In the genomic region with DNA sequence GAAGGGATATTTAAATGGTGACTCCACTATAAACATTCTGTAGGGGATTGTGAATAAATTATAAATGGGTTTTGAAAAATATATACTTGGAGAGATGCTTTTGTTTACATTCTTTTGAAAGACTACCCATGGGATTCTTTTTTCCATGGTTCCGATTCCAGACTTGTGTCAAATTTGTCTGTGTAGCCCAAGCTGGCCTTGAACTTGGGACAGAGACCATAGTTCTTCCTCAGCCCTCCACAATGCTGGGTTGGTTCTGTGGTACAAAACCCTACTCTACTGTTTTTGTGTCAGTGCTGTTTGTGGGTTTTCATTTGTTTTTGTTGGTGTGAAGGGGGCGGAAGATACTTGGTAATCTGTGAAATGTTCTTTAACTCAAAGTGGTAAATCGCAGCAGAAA, we compare ENCODE assay signal across 8 mouse cellular contexts. TPM values are rescaled to one million over a fixed set of nuclear protein-coding genes. Genes with fewer than 3 reads are reported as not detected.
DNase-seq lines count a peak whose midpoint lies in the region; ATAC-seq and TF ChIP-seq lines count a peak whose summit lies in the region.

No protein-coding gene starts in this region.

- H3K36me3 ChIP-seq in heart, embryonic 11.5 days (ENCODE audit: control insufficient read depth, insufficient read depth, low read length), result no peaks in the 10 kb centered on the region
- peaks cover 0 to 3% of the 10 kb centered on the region in 2 experiments for H3K36me3 ChIP-seq in CH12.LX (replicated peaks in 1 of 2; ENCODE audit: control insufficient read depth in 1 of 2, insufficient read depth in 1 of 2, low read length in 1 of 2)
- no peaks in the 10 kb centered on the region for H3K36me3 ChIP-seq in forebrain, embryonic 14.5 days (ENCODE audit: control insufficient read depth, insufficient read depth, low read length)
- H3K36me3 ChIP-seq in liver, embryonic 15.5 days (replicated peaks), result peaks cover 11% of the 10 kb centered on the region

- H3K4me2 ChIP-seq in heart, embryonic 11.5 days, result peak overlapping the region; percentile 78
- H3K4me2 ChIP-seq in CH12.LX (ENCODE audit: insufficient read depth, low read depth, poor library complexity, severe bottlenecking), result peak overlapping the region; percentile 100
- peak overlapping the region; percentile 64 for H3K4me2 ChIP-seq in forebrain, embryonic 14.5 days (ENCODE audit: low read length)
- peak overlapping the region; percentile 92 for H3K4me2 ChIP-seq in liver, embryonic 15.5 days

- no peaks in the 10 kb centered on the region for H3K9me3 ChIP-seq in heart, embryonic 11.5 days (replicated peaks; ENCODE audit: control insufficient read depth, low read length)
- no peaks in the 10 kb centered on the region for H3K9me3 ChIP-seq in CH12.LX (replicated peaks; ENCODE audit: low read length)
- no peaks in the 10 kb centered on the region for H3K9me3 ChIP-seq in forebrain, embryonic 14.5 days (replicated peaks; ENCODE audit: control insufficient read depth, low read length)
- no peaks in the 10 kb centered on the region for H3K9me3 ChIP-seq in liver, embryonic 15.5 days (replicated peaks)

- no peak for ATAC-seq in heart, embryonic 11.5 days (replicated peaks; ENCODE audit: insufficient number of reproducible peaks, low FRiP score, low TSS enrichment)
- ATAC-seq in forebrain, embryonic 14.5 days, result no peak
- ATAC-seq in liver, embryonic 15.5 days (ENCODE audit: insufficient read depth), result no peak
- no peak for ATAC-seq in granulocyte monocyte progenitor cell, adult 5-6 weeks (replicated peaks; ENCODE audit: poor library complexity, severe bottlenecking)

- TF ChIP-seq RAD21 in CH12.LX (IDR thresholded peaks at IDR 0.05; ENCODE audit: low read depth, low read length), result no peak

- dilution Hi-C loops in CH12.LX (cut with MboI; ENCODE audit: extremely low pct_ligation_motif_present, extremely low pct_unique_long_range_greater_than_20kb, low sequenced_read_pairs), result no loop called here

- no peak overlapping the region for H3K27ac ChIP-seq in heart, embryonic 11.5 days (ENCODE audit: low read depth, low read length)
- no peak overlapping the region for H3K27ac ChIP-seq in CH12.LX (ENCODE audit: insufficient read depth, low read depth)
- H3K27ac ChIP-seq in forebrain, embryonic 14.5 days (ENCODE audit: low read depth, low read length), result no peak overlapping the region
- peak overlapping the region; percentile 98 for H3K27ac ChIP-seq in liver, embryonic 15.5 days (replicated peaks)

- peak overlapping the region; percentile 99 for H3K9ac ChIP-seq in heart, embryonic 11.5 days (ENCODE audit: low read depth, low read length)
- H3K9ac ChIP-seq in CH12.LX (ENCODE audit: insufficient read depth, low read depth), result peak overlapping the region; percentile 92
- peak overlapping the region; percentile 97 for H3K9ac ChIP-seq in forebrain, embryonic 14.5 days (ENCODE audit: low read length)
- peak overlapping the region; percentile 100 for H3K9ac ChIP-seq in liver, embryonic 15.5 days

- peak overlapping the region; percentile 96 for H3K4me3 ChIP-seq in heart, embryonic 11.5 days (ENCODE audit: low read depth, low read length)
- H3K4me3 ChIP-seq in CH12.LX (replicated peaks in 1 of 3; ENCODE audit: low read depth in 2 of 3, low read length in 2 of 3, poor library complexity in 1 of 3), result peak overlapping the region; percentile 78 to 94 (median 91)
- peak overlapping the region; percentile 97 for H3K4me3 ChIP-seq in forebrain, embryonic 14.5 days (ENCODE audit: low read depth, low read length)
- peak overlapping the region; percentile 98 for H3K4me3 ChIP-seq in liver, embryonic 15.5 days (replicated peaks)

- TF ChIP-seq POLR2A in CH12.LX (IDR thresholded peaks at IDR 0.05; ENCODE audit: low read depth, low read length), result no peak

- H3K79me2 ChIP-seq in CH12.LX (replicated peaks; ENCODE audit: control insufficient read depth, extremely low read depth, insufficient read depth, poor library complexity, severe bottlenecking), result peaks cover 56% of the 10 kb centered on the region

- 0 out of 2 replicates have a peak, but pooled peaks cover 3% of the 10 kb centered on the region for H3K4me1 ChIP-seq in heart, embryonic 11.5 days (ENCODE audit: control insufficient read depth, insufficient read depth, low read length)
- peaks cover 2 to 50% of the 10 kb centered on the region in 2 experiments for H3K4me1 ChIP-seq in CH12.LX (ENCODE audit: control insufficient read depth in 1 of 2, insufficient read depth in 2 of 2)
- peaks cover 7% of the 10 kb centered on the region; the same call in 1 of the 2 replicates for H3K4me1 ChIP-seq in forebrain, embryonic 14.5 days (ENCODE audit: control insufficient read depth, insufficient read depth, low read length)
- H3K4me1 ChIP-seq in liver, embryonic 15.5 days (replicated peaks), result peaks cover 54% of the 10 kb centered on the region

- no peak for TF ChIP-seq EP300 in CH12.LX (IDR thresholded peaks at IDR 0.05; ENCODE audit: low read length)

- TF ChIP-seq CTCF in CH12.LX (conservative IDR thresholded peaks at IDR 0.05 in 1 of 2, IDR thresholded peaks at IDR 0.05 in 1 of 2; ENCODE audit: low read depth in 2 of 2, low read length in 2 of 2), result no peak

- H3K27me3 ChIP-seq in heart, embryonic 11.5 days (ENCODE audit: control insufficient read depth, insufficient read depth, low read length), result no peaks in the 10 kb centered on the region
- no peaks in the 10 kb centered on the region for H3K27me3 ChIP-seq in CH12.LX (replicated peaks)
- no peaks in the 10 kb centered on the region for H3K27me3 ChIP-seq in forebrain, embryonic 14.5 days (replicated peaks; ENCODE audit: control insufficient read depth, insufficient read depth, low read length)
- no peaks in the 10 kb centered on the region for H3K27me3 ChIP-seq in liver, embryonic 15.5 days

- in situ Hi-C loops in CH12.LX (cut with MboI; ENCODE audit: low pct_ligation_motif_present, low pct_unique_long_range_greater_than_20kb, low sequenced_read_pairs), result no loop called here

- WGBS in heart, embryonic 11.5 days (ENCODE audit: insufficient replicate concordance), result 52% methylated on average over 3 of the region's 3 CpGs
- WGBS in forebrain, embryonic 14.5 days, result 57% methylated on average over 3 of the region's 3 CpGs
- WGBS in liver, embryonic 15.5 days (ENCODE audit: insufficient replicate concordance), result 16% methylated on average over 3 of the region's 3 CpGs

- no peak for DNase-seq in heart, adult 9 months (ENCODE audit: low spot score in 2 of 2)
- DNase-seq in CH12.LX (ENCODE audit: extremely low read depth), result no peak
- DNase-seq in forebrain, embryonic 14.5 days (ENCODE audit: low spot score), result no peak
- no peak for DNase-seq in T-cell, adult 2 months (ENCODE audit: low spot score)
- DNase-seq in urinary bladder, postnatal 14 days (ENCODE audit: low spot score), result no peak

TF ChIP-seq in CH12.LX, 34 proteins besides CTCF, POLR2A, EP300 and RAD21:
- no peak for TF ChIP-seq RCOR1 (conservative IDR thresholded peaks at IDR 0.05; ENCODE audit: low read depth, low read length)
- TF ChIP-seq ZKSCAN1 (IDR thresholded peaks at IDR 0.05; ENCODE audit: borderline replicate concordance, low read depth, low read length), result no peak
- no peak for TF ChIP-seq MAFK (IDR thresholded peaks at IDR 0.05; ENCODE audit: insufficient replicate concordance, low read length)
- no peak for TF ChIP-seq NELFE (IDR thresholded peaks at IDR 0.05; ENCODE audit: low read depth, low read length)
- TF ChIP-seq KAT2A (IDR thresholded peaks at IDR 0.05; ENCODE audit: insufficient replicate concordance, low read length), result no peak
- TF ChIP-seq USF2 (conservative IDR thresholded peaks at IDR 0.05; ENCODE audit: low read depth, low read length), result no peak
- no peak for TF ChIP-seq NRF1 (IDR thresholded peaks at IDR 0.05; ENCODE audit: low read depth, low read length)
- TF ChIP-seq CHD2 (IDR thresholded peaks at IDR 0.05; ENCODE audit: low read length), result no peak
- TF ChIP-seq GABPA (IDR thresholded peaks at IDR 0.05; ENCODE audit: insufficient replicate concordance, low read depth, low read length), result no peak
- TF ChIP-seq ETS1 (conservative IDR thresholded peaks at IDR 0.05; ENCODE audit: low read depth, low read length), result no peak
- no peak for TF ChIP-seq SIN3A (IDR thresholded peaks at IDR 0.05; ENCODE audit: low read length)
- TF ChIP-seq MXI1 (IDR thresholded peaks at IDR 0.05; ENCODE audit: low read depth, low read length), result no peak
- TF ChIP-seq MAX (IDR thresholded peaks at IDR 0.05; ENCODE audit: low read length), result no peak

RNA-seq across cellular contexts. Expression of a gene that starts 2.3 kb away (rescaled TPM):
- polyA plus RNA-seq in heart, embryonic 11.5 days (2014; fragmentation: Nextera tagmentation; extraction: Ambion mirVana), result 36.1 and 43.7 TPM in 2 replicates
- total RNA-seq in CH12.LX (2012; rRNA removed) (26.1 and 27.6 TPM in 2 replicates), CH12.LX (2014; rRNA removed) (94.3 and 101 TPM in 2 replicates)
- 53.2 and 53.4 TPM in 2 replicates for polyA plus RNA-seq in CH12.LX (2012; ENCODE audit: insufficient read length, low read depth)
- 43.3 and 50.4 TPM in 2 replicates for polyA plus RNA-seq in forebrain, embryonic 14.5 days (2014; fragmentation: Nextera tagmentation; extraction: Ambion mirVana)
- 44.8 and 45.1 TPM in 2 replicates for polyA plus RNA-seq in liver, embryonic 15.5 days (2015; fragmentation: Nextera tagmentation; extraction: Ambion mirVana)
- 65.0 and 96.3 TPM in 2 replicates for total RNA-seq in granulocyte monocyte progenitor cell, adult 5-6 weeks (2014; fragmentation: Nextera tagmentation)
- total RNA-seq in granulocyte monocyte progenitor cell, adult 5-6 weeks (2017), result 86.8 and 90.4 TPM in 2 replicates
